Mouse (Mus musculus): ENCODE results near the gene Cblc. TPM values are rescaled to one million over a fixed set of nuclear protein-coding genes. Genes with fewer than 3 reads are reported as not detected.

The Cblc gene
- polyA plus RNA-seq, 1 experiment from 2014 or later = 18.4 TPM

DNA sequence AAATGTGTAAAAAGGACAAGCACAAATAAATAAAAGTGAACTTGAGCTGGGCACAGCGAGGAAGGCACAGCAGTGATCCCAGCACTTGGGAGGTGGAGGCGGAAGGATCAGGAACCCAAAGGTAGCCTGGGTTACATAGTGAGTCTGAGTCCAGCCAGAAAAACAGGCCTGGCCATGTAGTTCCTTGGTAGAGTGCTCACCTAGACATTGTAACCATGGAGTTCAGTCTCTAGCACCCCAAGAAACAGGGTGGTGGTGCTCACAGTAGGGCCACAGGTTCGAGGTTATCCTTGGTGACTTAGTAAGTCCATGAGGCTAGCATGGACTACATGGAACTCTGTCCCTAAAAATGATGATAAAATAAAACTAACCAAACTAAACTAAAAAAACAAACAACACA is 44.3 kb upstream of the Cblc start:
- H3K9me3 ChIP-seq (ENCODE audit: low read length) = no peaks in the 10 kb centered on the region
- H3K4me3 ChIP-seq (ENCODE audit: low read depth, low read length) = no peak overlapping the region
- no peaks in the 10 kb centered on the region for H3K27me3 ChIP-seq (replicated peaks; ENCODE audit: insufficient read depth, low read length)
- ATAC-seq (no peak), DNase-seq (ENCODE audit: low spot score) (no peak)
- TF ChIP-seq EP300 (IDR thresholded peaks at IDR 0.05) (no peak), CTCF (IDR thresholded peaks at IDR 0.05) (no peak)
- WGBS = 79% methylated on average over 3 of the region's 3 CpGs
- no peaks in the 10 kb centered on the region; the same call in 1 of the 2 replicates for H3K4me1 ChIP-seq (ENCODE audit: insufficient read depth, low read depth, low read length)
- no peak overlapping the region for H3K27ac ChIP-seq (ENCODE audit: low read length)
- H3K4me2 ChIP-seq (replicated peaks; ENCODE audit: low read depth, low read length) = no peak overlapping the region
- no peak overlapping the region for H3K9ac ChIP-seq (replicated peaks; ENCODE audit: low read depth)
- no peaks in the 10 kb centered on the region for H3K36me3 ChIP-seq (ENCODE audit: insufficient read depth, low read length)

DNA sequence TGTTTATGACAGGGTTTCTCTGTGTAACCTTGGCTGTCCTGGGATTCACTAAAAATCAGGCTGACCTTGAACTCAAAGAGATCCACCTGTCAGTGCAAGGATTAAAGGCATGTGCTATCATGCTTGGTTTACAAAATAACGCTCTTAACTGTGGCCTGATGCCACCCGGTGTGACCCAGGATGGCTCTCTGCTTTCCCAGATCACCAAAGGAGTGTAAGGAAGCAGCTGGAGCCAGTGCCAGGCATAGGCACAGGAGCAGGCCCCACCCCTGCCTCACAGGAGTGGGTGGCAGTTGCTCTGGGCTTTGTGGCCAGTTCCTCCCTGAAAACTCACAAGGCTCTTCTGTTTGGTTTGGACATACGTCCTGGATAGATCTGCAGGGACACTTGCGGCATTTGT is 43.8 kb upstream of the Cblc start:
- ATAC-seq (no peak), DNase-seq (ENCODE audit: low spot score) (no peak)
- no peaks in the 10 kb centered on the region for H3K27me3 ChIP-seq (replicated peaks; ENCODE audit: insufficient read depth, low read length)
- no peak overlapping the region for H3K4me2 ChIP-seq (replicated peaks; ENCODE audit: low read depth, low read length)
- H3K4me3 ChIP-seq (ENCODE audit: low read depth, low read length) = no peak overlapping the region
- no peaks in the 10 kb centered on the region; the same call in 1 of the 2 replicates for H3K4me1 ChIP-seq (ENCODE audit: insufficient read depth, low read depth, low read length)
- H3K36me3 ChIP-seq (ENCODE audit: insufficient read depth, low read length) = no peaks in the 10 kb centered on the region
- 74% methylated on average over 4 of the region's 4 CpGs for WGBS
- no peak overlapping the region for H3K27ac ChIP-seq (ENCODE audit: low read length)
- TF ChIP-seq CTCF (IDR thresholded peaks at IDR 0.05) = no peak
- no peak for TF ChIP-seq EP300 (IDR thresholded peaks at IDR 0.05)
- H3K9ac ChIP-seq (replicated peaks; ENCODE audit: low read depth) = no peak overlapping the region
- no peaks in the 10 kb centered on the region for H3K9me3 ChIP-seq (ENCODE audit: low read length)

DNA sequence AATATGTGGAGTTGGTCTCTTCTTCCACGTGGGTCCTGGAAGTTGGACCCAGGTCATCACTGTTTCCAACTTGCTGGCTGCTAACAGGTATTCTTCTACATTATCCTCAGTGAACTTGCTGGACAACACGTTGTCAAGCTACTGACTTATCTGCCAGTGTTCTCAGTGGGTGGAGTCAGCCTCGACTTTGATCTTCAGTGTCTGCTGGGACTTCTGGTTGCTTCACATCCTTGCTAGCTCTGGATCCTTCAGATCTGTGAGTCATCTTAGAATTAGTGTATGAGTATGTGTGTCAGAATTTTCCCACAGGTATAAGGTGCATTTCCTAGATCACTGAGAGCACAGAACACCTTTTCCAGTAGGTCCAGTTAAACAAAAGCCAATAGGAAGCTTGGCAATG is 40.2 kb upstream of the Cblc start:
- 44% methylated on average over 3 of the region's 3 CpGs for WGBS

DNA sequence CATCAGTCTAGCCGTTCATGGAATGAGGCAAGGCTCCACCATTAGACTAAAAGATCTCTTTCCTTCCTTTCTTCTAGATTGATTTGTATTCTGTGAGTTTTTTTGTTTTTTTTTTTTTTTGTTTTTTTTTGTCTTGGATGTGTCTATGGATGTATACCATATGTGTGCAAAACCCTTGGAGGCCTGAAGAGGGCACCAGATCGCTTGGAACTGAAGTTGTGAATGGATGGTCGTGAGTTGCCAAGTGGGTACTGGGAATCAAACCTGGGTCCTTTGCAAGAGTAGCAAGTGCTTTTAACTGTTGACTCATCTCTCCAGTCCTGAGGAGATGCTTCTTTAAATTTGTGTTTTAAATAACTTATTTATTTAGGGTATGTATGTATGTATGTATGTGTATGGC is 37.4 kb upstream of the Cblc start:
- DNase-seq (ENCODE audit: low spot score) (no peak), ATAC-seq (no peak)
- 56% methylated on average over 3 of the region's 3 CpGs for WGBS
- Histone ChIP-seq H3K36me3 (ENCODE audit: insufficient read depth, low read length) (no peaks in the 10 kb centered on the region), H3K9me3 (ENCODE audit: low read length) (no peaks in the 10 kb centered on the region), H3K9ac (replicated peaks; ENCODE audit: low read depth) (no peak overlapping the region), H3K27ac (ENCODE audit: low read length) (no peak overlapping the region), H3K4me1 (ENCODE audit: insufficient read depth, low read depth, low read length) (peaks cover 15% of the 10 kb centered on the region), H3K4me3 (ENCODE audit: low read depth, low read length) (no peak overlapping the region), H3K27me3 (replicated peaks; ENCODE audit: insufficient read depth, low read length) (no peaks in the 10 kb centered on the region), H3K4me2 (replicated peaks; ENCODE audit: low read depth, low read length) (no peak overlapping the region)
- no peak for TF ChIP-seq EP300 (IDR thresholded peaks at IDR 0.05)
- TF ChIP-seq CTCF (IDR thresholded peaks at IDR 0.05) = peak; percentile 37; the same call in 1 of the 2 replicates

More for the DNA sequence above, 40.2 kb upstream of the Cblc start:
- no peak overlapping the region for H3K4me2 ChIP-seq (replicated peaks; ENCODE audit: low read depth, low read length)
- H3K4me3 ChIP-seq (ENCODE audit: low read depth, low read length) = no peak overlapping the region
- H3K9ac ChIP-seq (replicated peaks; ENCODE audit: low read depth) = no peak overlapping the region
- ATAC-seq (no peak), DNase-seq (ENCODE audit: low spot score) (no peak)
- TF ChIP-seq CTCF (IDR thresholded peaks at IDR 0.05) (no peak), EP300 (IDR thresholded peaks at IDR 0.05) (no peak)
- H3K27ac ChIP-seq (ENCODE audit: low read length) = no peak overlapping the region
- no peaks in the 10 kb centered on the region for H3K36me3 ChIP-seq (ENCODE audit: insufficient read depth, low read length)
- H3K9me3 ChIP-seq (ENCODE audit: low read length) = no peaks in the 10 kb centered on the region
- H3K27me3 ChIP-seq (replicated peaks; ENCODE audit: insufficient read depth, low read length) = no peaks in the 10 kb centered on the region
- H3K4me1 ChIP-seq (ENCODE audit: insufficient read depth, low read depth, low read length) = no peaks in the 10 kb centered on the region

DNA sequence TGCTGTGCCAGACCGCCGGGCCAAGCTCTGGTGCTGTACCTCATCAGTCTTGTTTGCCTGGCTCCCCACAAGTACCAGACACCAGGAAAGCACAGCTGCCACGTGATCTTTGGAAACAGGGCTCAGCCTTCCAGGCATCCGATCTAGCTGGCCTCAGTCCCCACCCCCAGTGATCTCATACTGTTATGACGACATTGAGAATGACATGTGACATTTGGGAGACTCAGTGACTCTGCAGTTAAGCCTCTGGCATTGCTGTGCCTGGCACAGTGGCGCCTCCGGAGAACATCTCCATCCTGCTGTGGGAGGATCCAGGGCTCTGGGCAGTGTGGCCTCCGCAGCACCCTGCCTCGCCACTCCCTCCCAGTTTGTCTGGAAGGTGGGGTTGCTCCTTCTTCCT is 35.2 kb upstream of the Cblc start:
- Histone ChIP-seq H3K36me3 (ENCODE audit: insufficient read depth, low read length) (no peaks in the 10 kb centered on the region), H3K9me3 (ENCODE audit: low read length) (no peaks in the 10 kb centered on the region), H3K4me2 (replicated peaks; ENCODE audit: low read depth, low read length) (no peak overlapping the region), H3K9ac (replicated peaks; ENCODE audit: low read depth) (no peak overlapping the region), H3K4me1 (ENCODE audit: insufficient read depth, low read depth, low read length) (peaks cover 15% of the 10 kb centered on the region), H3K27ac (ENCODE audit: low read length) (peak overlapping the region; percentile 27), H3K27me3 (replicated peaks; ENCODE audit: insufficient read depth, low read length) (no peaks in the 10 kb centered on the region), H3K4me3 (ENCODE audit: low read depth, low read length) (no peak overlapping the region)
- TF ChIP-seq CTCF (IDR thresholded peaks at IDR 0.05) (no peak), EP300 (IDR thresholded peaks at IDR 0.05) (no peak; the same call in 1 of the 2 replicates)
- ATAC-seq (peak; percentile 67), DNase-seq (ENCODE audit: low spot score) (peak; percentile 83)
- WGBS = 33% methylated on average over 9 of the region's 9 CpGs

DNA sequence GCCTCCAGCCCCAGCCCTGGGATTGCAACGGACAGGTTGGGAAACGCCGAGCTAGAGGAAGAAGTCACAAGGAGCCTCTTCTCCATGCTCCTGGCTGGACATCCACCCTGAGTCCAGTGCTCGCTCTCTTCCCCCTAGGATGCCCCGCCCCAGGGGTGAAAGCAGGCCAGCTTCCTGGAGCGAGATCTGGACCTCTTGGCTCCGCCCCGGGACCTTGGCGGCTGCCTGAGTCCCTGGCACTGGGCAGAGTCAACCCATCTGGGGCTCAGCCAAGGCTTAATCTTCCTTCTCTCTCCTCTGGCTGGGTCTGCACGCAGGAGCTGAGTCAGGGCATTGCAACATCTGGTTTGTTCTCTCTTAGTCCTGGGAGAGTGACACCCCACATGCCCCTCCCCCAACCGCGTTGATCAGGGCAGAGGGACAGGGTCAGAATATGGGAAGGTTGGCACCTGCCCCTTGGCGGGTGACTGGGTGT is 34.1 kb upstream of the Cblc start:
- ATAC-seq = peak; percentile 95
- H3K27ac ChIP-seq (ENCODE audit: low read length) = peak overlapping the region; percentile 47
- H3K36me3 ChIP-seq (ENCODE audit: insufficient read depth, low read length) = no peaks in the 10 kb centered on the region
- no peak overlapping the region for H3K9ac ChIP-seq (replicated peaks; ENCODE audit: low read depth)
- no peaks in the 10 kb centered on the region for H3K9me3 ChIP-seq (ENCODE audit: low read length)
- TF ChIP-seq EP300 (IDR thresholded peaks at IDR 0.05) (peak; percentile 80), CTCF (IDR thresholded peaks at IDR 0.05) (no peak)
- 9% methylated on average over 13 of the region's 13 CpGs for WGBS
- H3K4me3 ChIP-seq (ENCODE audit: low read depth, low read length) = no peak overlapping the region
- H3K4me2 ChIP-seq (replicated peaks; ENCODE audit: low read depth, low read length) = peak overlapping the region; percentile 32
- no peaks in the 10 kb centered on the region for H3K27me3 ChIP-seq (replicated peaks; ENCODE audit: insufficient read depth, low read length)
- peak; percentile 97 for DNase-seq (ENCODE audit: low spot score)
- peaks cover 15% of the 10 kb centered on the region for H3K4me1 ChIP-seq (ENCODE audit: insufficient read depth, low read depth, low read length)

DNA sequence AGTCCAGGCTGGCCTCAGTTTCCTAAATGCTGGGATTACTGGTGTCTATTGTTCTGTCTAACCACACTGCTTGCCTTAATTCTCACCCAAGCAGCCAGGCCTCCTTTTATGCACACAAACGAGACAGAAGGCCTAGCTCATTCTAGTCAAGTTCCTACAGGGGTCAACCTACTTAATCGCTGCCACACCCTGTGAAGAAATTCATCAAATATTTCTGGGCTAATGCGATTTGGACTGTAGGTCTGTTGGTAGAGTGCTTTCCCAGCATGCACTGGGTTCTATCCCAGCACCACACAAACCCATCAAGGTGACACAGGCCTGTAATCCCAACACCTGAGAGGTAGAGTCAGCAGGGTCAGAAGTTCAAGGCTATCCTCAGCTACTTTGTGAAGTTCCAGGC is 33.1 kb upstream of the Cblc start:
- TF ChIP-seq EP300 (IDR thresholded peaks at IDR 0.05) (no peak), CTCF (IDR thresholded peaks at IDR 0.05) (no peak)
- 58% methylated on average over 3 of the region's 3 CpGs for WGBS
- no peaks in the 10 kb centered on the region for H3K36me3 ChIP-seq (ENCODE audit: insufficient read depth, low read length)
- H3K9me3 ChIP-seq (ENCODE audit: low read length) = no peaks in the 10 kb centered on the region
- H3K4me3 ChIP-seq (ENCODE audit: low read depth, low read length) = no peak overlapping the region
- peaks cover 17% of the 10 kb centered on the region for H3K4me1 ChIP-seq (ENCODE audit: insufficient read depth, low read depth, low read length)
- H3K9ac ChIP-seq (replicated peaks; ENCODE audit: low read depth) = no peak overlapping the region
- ATAC-seq (no peak), DNase-seq (ENCODE audit: low spot score) (no peak)
- H3K4me2 ChIP-seq (replicated peaks; ENCODE audit: low read depth, low read length) = no peak overlapping the region
- H3K27me3 ChIP-seq (replicated peaks; ENCODE audit: insufficient read depth, low read length) = no peaks in the 10 kb centered on the region
- H3K27ac ChIP-seq (ENCODE audit: low read length) = no peak overlapping the region

Data from lung, postnatal 0 days (tissue).